Mouse (Mus musculus): Measurements from ENCODE around the gene Spib.

Gene Spib

GRCm38 (mm10) chr7:44484841-44485571, 46.9 kb downstream of the Spib start:
- DNase-seq, result peak; percentile 77

GRCm38 (mm10) chr7:44484109-44484508, 47.8 kb downstream of the Spib start:
- DNase-seq, result no peak

- no peak for DNase-seq
These were observed 48.9 kb downstream of the Spib start for GRCm38 (mm10) chr7:44482836-44483435.

Measured in right cerebral cortex, postnatal 14 days (tissue).